Mouse (Mus musculus): ENCODE results near the gene Pkp1.

GRCm38 (mm10) chr1:135834206-135834859 is 84.7 kb downstream of the Pkp1 start:
- TF ChIP-seq CTCF (IDR thresholded peaks at IDR 0.05) (peak; percentile 10; the same call in 1 of the 2 replicates), EP300 (IDR thresholded peaks at IDR 0.05) (no peak)
